Mouse (Mus musculus) heart, embryonic 13.5 days (tissue): ENCODE measurements around the gene Raly. TPM values are rescaled to one million over a fixed set of nuclear protein-coding genes. Genes with fewer than 3 reads are reported as not detected.
"Not testable (repeated sequence)": the region's sequence is repeated elsewhere in the genome, so short reads cannot be mapped to it uniquely, and the experiment has no call there.

Experiments
- ATAC-seq: fragments of 200-750 bp; cut with Nextera tagmentation; 2 replicates; pipeline ENCODE4 v1.8.0; 2017; ENCODE audit warnings: moderate TSS enrichment; ENCODE audit not compliant: insufficient number of reproducible peaks, low FRiP score, low TSS enrichment; ENCODE audit errors: extremely low read depth
- H3K27ac ChIP-seq: fragments of 300-500 bp; sonication (generic); replicated peaks from 2 replicates; pipeline ENCODE4 v1.5.1; 2015; ENCODE audit warnings: moderate library complexity, mild to moderate bottlenecking, inconsistent platforms
- H3K27me3 ChIP-seq: fragments of 300-500 bp; sonication (generic); replicated peaks from 2 replicates; pipeline ENCODE4 v1.6.1; 2015; ENCODE audit warnings: mild to moderate bottlenecking, inconsistent platforms
- H3K36me3 ChIP-seq: fragments of 300-500 bp; sonication (generic); 2 replicates; pipeline ENCODE4 v1.6.1; 2015; ENCODE audit warnings: mild to moderate bottlenecking, inconsistent platforms
- H3K4me1 ChIP-seq: fragments of 300-500 bp; sonication (generic); 2 replicates; pipeline ENCODE4 v1.6.1; 2015; ENCODE audit warnings: inconsistent platforms
- H3K4me2 ChIP-seq: fragments of 300-500 bp; sonication (generic); 2 replicates; pipeline ENCODE4 v1.6.1; 2015; ENCODE audit warnings: inconsistent platforms, mild to moderate bottlenecking, moderate library complexity
- H3K4me3 ChIP-seq: fragments of 300-500 bp; sonication (generic); 2 replicates; pipeline ENCODE4 v1.5.1; 2015; ENCODE audit warnings: moderate library complexity, mild to moderate bottlenecking, inconsistent platforms
- H3K9ac ChIP-seq: fragments of 300-500 bp; sonication (generic); 2 replicates; pipeline ENCODE4 v1.6.1; 2015; ENCODE audit warnings: inconsistent platforms, mild to moderate bottlenecking, moderate library complexity
- H3K9me3 ChIP-seq: fragments of 300-500 bp; sonication (generic); 2 replicates; pipeline ENCODE4 v1.6.1; 2016; ENCODE audit warnings: inconsistent platforms
- WGBS: fragments of 180-500 bp; shearing (Covaris S2); methylation state at CpG from one replicate; pipeline ENCODE4 v1.1.7; 2015; ENCODE audit warnings: mixed read lengths; 5-methylcytosine and 5-hydroxymethylcytosine counted together
- polyA plus RNA-seq: library from polyadenylated mRNA; unstranded; fragments of >200 nt; fragmentation: Nextera tagmentation; extraction: Ambion mirVana; gene quantifications from 2 replicates; pipeline ENCODE4 v1.2.1, GENCODE M21; 2015

The Raly gene
- polyA plus RNA-seq, 1 experiment from 2014 or later = 32.4 TPM

DNA sequence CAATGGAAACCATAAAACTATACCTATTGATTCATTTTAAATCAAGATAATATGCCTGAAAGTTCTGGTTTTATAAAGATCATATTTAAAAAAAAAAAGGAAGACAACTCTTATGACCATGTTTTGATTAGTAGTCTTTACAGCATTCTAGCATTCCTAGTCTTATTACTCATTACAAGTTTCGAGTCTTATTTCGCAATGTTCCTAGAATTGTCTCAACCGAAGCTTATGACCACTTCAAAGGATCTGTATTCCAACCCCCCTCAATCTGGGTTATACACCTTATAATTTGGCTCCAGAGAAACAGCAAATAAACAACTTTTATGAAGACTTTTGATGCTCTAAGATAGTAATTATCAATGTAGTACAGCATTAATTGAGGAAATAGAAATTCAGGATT lies 111.2 kb downstream of the Raly start:
- H3K9me3 ChIP-seq = no peaks in the 10 kb centered on the region
- H3K27me3 ChIP-seq = 0 out of 2 replicates have a peak, but pooled peaks cover 2% of the 10 kb centered on the region
- no peak overlapping the region for H3K4me3 ChIP-seq
- 85% methylated on average over 3 of the region's 3 CpGs for WGBS
- no peak for ATAC-seq
- no peaks in the 10 kb centered on the region for H3K4me1 ChIP-seq
- H3K9ac ChIP-seq = no peak overlapping the region
- no peak overlapping the region for H3K27ac ChIP-seq
- H3K36me3 ChIP-seq = no peaks in the 10 kb centered on the region
- no peak overlapping the region for H3K4me2 ChIP-seq

DNA sequence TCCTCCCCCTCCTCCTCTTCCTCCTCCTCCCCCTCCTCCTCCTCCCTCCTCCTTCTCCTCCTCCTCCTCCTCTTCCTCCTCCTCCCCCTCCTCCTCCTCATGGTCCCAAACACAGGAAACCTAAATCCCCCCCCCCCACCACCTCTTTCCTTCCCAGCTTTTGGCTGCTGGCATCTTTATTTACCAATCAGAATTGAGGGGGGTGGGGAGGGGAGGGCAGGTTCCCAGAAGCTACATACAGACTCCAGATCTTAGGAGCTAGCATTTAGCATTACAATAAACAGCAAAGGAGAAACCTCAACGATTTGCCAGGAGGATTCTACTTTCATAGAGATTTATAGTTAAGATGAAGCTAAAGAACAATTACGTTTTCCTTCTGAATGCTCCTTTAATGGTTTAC lies 114.9 kb downstream of the Raly start:
- no peak for ATAC-seq
- Histone ChIP-seq H3K27me3 (0 out of 2 replicates have a peak, but pooled peaks cover 2% of the 10 kb centered on the region), H3K9ac (no peak overlapping the region), H3K9me3 (no peaks in the 10 kb centered on the region), H3K27ac (no peak overlapping the region), H3K4me1 (no peaks in the 10 kb centered on the region), H3K4me2 (no peak overlapping the region), H3K4me3 (no peak overlapping the region), H3K36me3 (no peaks in the 10 kb centered on the region)
- WGBS = 56% methylated on average over 2 of the region's 2 CpGs

DNA sequence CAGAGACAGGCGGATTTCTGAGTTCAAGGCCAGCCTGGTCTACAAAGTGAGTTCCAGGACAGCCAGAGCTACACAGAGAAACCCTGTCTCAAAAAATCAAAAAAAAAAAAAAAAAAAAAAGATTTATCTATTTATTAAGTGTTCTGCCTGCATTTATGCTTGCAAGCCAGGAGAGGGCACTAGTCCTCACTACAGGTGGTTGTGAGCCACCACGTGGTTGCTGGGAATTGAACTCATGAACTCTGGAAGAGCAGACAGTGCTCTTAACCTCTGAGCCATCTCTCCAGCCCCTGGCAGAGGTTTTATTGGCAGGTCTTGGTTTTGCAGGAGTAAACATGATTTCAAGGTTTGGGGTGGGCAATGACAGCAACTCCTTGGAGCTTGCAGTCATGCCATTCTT lies 117.3 kb downstream of the Raly start:
- not testable (repeated sequence) for H3K36me3 ChIP-seq

DNA sequence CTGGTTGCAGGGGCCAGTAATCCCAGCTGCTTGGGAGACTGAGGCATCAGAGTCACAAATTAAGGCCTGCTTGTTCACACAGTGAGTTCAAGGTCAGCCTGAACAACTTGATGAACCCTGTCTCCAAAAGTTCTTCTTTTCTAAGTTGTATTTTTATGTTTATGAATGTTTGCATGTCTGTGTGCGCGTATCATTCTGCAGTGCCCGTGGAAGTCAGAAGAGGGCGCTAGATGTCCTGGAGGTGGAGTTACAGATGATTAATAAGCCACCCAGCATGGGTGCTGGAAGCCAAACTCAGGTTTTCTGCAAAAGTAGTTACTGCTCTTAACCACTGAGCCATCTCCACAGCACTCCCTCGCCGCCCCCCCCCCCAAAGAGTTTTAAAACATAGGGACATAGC lies 118.9 kb downstream of the Raly start:
- WGBS = 75% methylated on average over 6 of the region's 6 CpGs
- no peaks in the 10 kb centered on the region for H3K9me3 ChIP-seq

More for the DNA sequence above, 117.3 kb downstream of the Raly start:
- H3K4me1 ChIP-seq, ATAC-seq, H3K9ac ChIP-seq, H3K4me3 ChIP-seq, H3K4me2 ChIP-seq, H3K9me3 ChIP-seq, H3K27ac ChIP-seq, H3K27me3 ChIP-seq: not testable (repeated sequence)
- WGBS = 37% methylated on average over 2 of the region's 2 CpGs

DNA sequence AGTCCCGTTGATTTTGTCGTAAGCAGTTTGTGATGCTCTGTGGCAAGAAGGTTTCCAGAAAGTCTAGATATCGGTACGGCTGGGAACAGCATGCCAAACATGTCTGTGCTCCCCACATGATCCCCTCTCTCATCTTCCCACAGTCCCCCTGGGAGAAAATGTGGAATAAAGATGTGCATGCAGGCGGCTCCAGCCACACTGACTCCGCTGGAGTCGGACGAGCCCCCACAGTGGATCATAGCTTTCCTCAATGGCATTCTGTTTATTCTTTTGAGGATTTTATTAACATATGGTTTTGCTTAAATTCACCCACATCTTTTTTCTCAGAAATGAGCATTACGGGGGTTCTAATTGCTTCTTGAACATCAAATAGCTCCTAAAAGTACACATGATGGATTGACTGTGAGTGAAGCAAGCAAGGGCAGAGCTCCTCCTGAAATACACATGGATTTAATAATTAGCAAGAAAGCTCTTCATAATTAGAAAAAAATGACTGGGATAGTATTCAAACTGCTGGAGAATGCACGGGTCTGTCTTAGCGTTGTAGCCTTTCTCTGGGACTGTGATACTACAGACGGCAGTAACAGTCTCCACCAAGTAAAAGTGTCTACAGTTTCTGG lies 125.1 kb downstream of the Raly start:
- Histone ChIP-seq H3K4me3 (no peak overlapping the region), H3K9me3 (no peaks in the 10 kb centered on the region), H3K9ac (no peak overlapping the region), H3K36me3 (no peaks in the 10 kb centered on the region), H3K27ac (no peak overlapping the region), H3K4me2 (no peak overlapping the region), H3K27me3 (peaks cover 2% of the 10 kb centered on the region; the same call in 1 of the 2 replicates), H3K4me1 (no peaks in the 10 kb centered on the region; the same call in 1 of the 2 replicates)
- ATAC-seq = no peak
- 75% methylated on average over 12 of the region's 12 CpGs for WGBS

More for the DNA sequence above, 118.9 kb downstream of the Raly start:
- no peak overlapping the region for H3K4me2 ChIP-seq
- no peaks in the 10 kb centered on the region for H3K36me3 ChIP-seq
- H3K4me3 ChIP-seq = no peak overlapping the region
- H3K27me3 ChIP-seq = no peaks in the 10 kb centered on the region
- no peak overlapping the region for H3K27ac ChIP-seq
- no peak for ATAC-seq
- no peaks in the 10 kb centered on the region for H3K4me1 ChIP-seq
- no peak overlapping the region for H3K9ac ChIP-seq

DNA sequence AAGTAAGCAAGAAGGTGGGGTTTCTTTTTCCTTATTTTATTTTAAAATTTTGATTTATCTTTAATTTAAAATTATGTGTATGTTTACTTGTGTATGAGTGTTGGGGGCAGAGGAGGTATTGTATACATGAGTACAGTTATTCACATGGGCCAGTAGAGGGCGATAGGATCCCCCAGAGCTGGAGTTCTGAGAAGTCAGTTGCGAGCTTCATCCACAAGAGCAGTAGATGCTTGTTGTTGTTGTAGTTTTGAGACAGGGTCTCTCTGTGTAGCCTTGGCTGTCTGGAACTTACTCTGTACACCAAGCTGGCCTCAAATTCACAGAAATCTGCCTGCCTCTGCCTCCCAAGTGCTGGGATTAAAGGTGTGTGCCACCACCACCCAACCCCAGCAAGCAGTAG lies 125.7 kb downstream of the Raly start:
- no peak for ATAC-seq
- H3K9me3 ChIP-seq = no peaks in the 10 kb centered on the region
- WGBS = 14% methylated on average over 2 of the region's 2 CpGs
- H3K27ac ChIP-seq = no peak overlapping the region
- H3K4me2 ChIP-seq = no peak overlapping the region
- H3K36me3 ChIP-seq = no peaks in the 10 kb centered on the region
- no peaks in the 10 kb centered on the region; the same call in 1 of the 2 replicates for H3K4me1 ChIP-seq
- peaks cover 5% of the 10 kb centered on the region; the same call in 1 of the 2 replicates for H3K27me3 ChIP-seq
- no peak overlapping the region for H3K9ac ChIP-seq
- no peak overlapping the region for H3K4me3 ChIP-seq

Other genes with a start within 250 kb of the Raly start
- gene 1700003F12Rik, start 244.0 kb upstream of the Raly start, polyA plus RNA-seq = 0.29 TPM in 1 of 2 replicates, not detected in the other
- gene Actl10, start 239.3 kb upstream of the Raly start, polyA plus RNA-seq = 0.09 TPM in 2 replicates
- 1.0 and 1.4 TPM in 2 replicates for gene Necab3, start 232.2 kb upstream of the Raly start, polyA plus RNA-seq
- 15.5 and 17.8 TPM in 2 replicates for gene E2f1, start 221.2 kb upstream of the Raly start, polyA plus RNA-seq
- gene Pxmp4, start 187.4 kb upstream of the Raly start, polyA plus RNA-seq = 24.4 and 25.2 TPM in 2 replicates
- 0.68 and 0.74 TPM in 2 replicates for gene Zfp341, start 177.8 kb upstream of the Raly start, polyA plus RNA-seq
- gene 4930519P11Rik, start 177.7 kb upstream of the Raly start, polyA plus RNA-seq = not detected in 2 replicates
- gene Chmp4b, start 139.4 kb upstream of the Raly start, polyA plus RNA-seq = 22.3 and 22.8 TPM in 2 replicates
- gene Gm14214, start 21.1 kb upstream of the Raly start, polyA plus RNA-seq = not detected in 2 replicates
- 0.32 TPM in 1 of 2 replicates, not detected in the other for gene a, start 306 bp downstream of the Raly start, polyA plus RNA-seq
- 63.9 and 70.2 TPM in 2 replicates for gene Eif2s2, start 101.8 kb downstream of the Raly start, polyA plus RNA-seq
- 0.37 and 0.53 TPM in 2 replicates for gene Gm14226, start 227.2 kb downstream of the Raly start, polyA plus RNA-seq